Mouse (Mus musculus): Measurements from ENCODE around the gene Acta2.

DNA sequence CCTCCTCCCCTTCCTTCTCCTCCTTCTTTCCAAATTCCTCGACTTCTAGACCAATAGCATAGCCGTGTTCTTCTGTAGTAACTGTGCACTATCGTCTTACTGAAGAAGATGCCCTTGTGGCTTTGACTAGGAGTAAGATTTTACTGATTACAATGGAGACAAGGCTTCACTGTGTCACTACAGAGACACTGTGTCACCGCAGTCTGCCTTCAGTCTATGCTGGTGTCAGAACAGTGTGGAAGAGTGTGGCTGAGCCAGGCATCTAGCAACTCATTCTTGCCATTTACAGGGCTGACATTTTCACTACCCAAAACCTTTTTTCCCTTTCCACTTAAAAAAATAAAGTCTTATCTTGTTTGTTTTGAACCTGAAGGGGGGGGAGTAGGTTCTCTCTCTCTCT is 43.8 kb upstream of the Acta2 start:
- TF ChIP-seq POLR2A (IDR thresholded peaks at IDR 0.05; ENCODE audit: low read depth, low read length) (no peak), CTCF (conservative IDR thresholded peaks at IDR 0.05; ENCODE audit: insufficient read depth, insufficient read length, low read depth, low read length) (no peak)

Measured in kidney, adult 2 months (tissue).